Mouse (Mus musculus) megakaryocyte-erythroid progenitor cell, adult 5-6 weeks (primary cell): ENCODE measurements around the gene Ttll3. TPM values are rescaled to one million over a fixed set of nuclear protein-coding genes. Genes with fewer than 3 reads are reported as not detected.

Experiments
- ATAC-seq: replicated peaks from 2 replicates; pipeline ENCODE4 v1.8.0; 2016; ENCODE audit warnings: mild to moderate bottlenecking, inconsistent platforms; ENCODE audit not compliant: severe bottlenecking, poor library complexity, low FRiP score, low TSS enrichment
- total RNA-seq, 2 experiments: library from RNA; stranded (forward) in 1 of 2; stranded (reverse) in 1 of 2; fragments of 200-1000, 215-1000 nt in 1 of 2; fragments of >200 nt in 1 of 2; fragmentation: Nextera tagmentation in 1 of 2; gene quantifications; 2 replicates each; pipeline ENCODE4 v1.2.3; 2014 to 2017

Ttll3 gene
- total RNA-seq, 2 experiments from 2014 or later, result 0.80 to 2.1 TPM

DNA sequence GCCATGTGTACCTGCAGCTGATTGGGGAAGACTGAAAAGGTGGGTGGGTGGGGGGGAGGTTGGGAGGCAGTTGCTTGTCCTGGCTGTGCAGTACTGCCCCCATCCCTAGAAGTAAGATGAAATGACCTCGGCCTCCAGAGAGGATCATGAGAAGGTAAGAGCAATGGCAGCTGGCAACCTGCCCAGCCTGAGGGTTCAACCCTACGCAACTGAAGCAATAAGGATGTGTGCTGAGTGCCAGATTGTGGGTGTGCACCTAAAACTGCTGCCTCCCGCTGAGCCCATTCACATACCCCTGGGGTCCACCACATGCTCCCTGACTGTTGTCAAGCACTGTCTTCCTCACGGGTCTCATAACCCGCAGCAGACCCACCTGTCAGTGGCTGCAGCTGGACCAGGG lies 27.4 kb downstream of the Ttll3 start:
- no peak for ATAC-seq

DNA sequence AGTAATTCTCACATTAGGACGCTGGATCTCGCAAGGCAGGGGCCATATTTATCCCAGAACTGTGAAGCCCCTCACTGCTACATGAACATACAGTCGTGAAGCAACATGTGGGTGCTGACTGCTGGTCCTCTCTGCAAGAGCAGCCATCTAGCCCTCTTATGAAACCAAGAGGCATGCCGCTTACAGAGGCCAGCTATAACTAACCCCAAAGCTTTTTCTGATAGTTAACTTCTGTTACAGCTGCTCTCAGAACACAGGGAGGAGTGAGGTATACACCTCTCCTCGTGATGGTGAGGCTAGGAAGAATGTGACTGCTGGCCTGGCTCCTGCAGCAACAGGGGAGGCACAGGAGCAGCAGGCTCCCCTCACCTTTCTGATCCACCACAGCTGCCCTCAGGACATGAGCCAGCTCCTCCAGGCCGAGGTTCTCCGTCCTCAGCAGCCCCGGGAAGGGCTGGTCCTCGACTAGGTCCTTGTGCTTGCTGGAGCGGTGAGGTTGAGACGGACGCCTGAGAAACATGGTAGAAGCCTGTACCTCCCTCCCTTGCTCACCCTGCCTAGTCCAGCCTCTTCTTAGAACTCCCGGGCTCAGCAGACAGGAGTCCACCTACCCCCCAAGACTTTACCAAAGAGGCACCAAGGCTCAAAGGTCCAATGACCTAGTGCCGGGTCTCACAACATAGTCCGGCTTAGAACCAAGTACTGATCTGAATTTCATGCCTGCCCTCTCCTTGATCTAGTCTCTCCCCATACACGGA lies 29.6 kb downstream of the Ttll3 start:
- ATAC-seq, result peak; percentile 43

DNA sequence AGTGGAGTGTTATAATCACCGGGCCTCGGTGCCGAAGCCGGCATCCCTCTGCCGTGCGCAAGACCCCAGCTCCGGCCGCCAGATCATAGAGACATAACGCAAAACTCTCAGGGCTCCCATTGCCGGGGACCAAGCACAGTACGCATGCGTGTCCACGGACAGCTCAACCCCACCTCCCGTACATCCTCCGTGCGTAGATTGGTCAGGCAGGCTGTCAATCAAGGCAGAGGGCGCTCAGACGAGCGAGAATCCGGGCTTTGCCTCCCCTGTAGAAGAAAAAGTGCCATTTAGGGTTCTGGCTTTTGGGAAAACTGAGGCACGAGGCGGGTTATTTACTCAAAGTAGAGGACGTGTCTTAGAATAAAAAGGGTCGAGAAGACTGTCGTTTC lies 30.1 kb downstream of the Ttll3 start, which contains the start of gene Rpusd3:
TSS of gene Rpusd3 (minus strand) at position 142 of the 389 bp plus-strand sequence.
- peak; percentile 96 for ATAC-seq

DNA sequence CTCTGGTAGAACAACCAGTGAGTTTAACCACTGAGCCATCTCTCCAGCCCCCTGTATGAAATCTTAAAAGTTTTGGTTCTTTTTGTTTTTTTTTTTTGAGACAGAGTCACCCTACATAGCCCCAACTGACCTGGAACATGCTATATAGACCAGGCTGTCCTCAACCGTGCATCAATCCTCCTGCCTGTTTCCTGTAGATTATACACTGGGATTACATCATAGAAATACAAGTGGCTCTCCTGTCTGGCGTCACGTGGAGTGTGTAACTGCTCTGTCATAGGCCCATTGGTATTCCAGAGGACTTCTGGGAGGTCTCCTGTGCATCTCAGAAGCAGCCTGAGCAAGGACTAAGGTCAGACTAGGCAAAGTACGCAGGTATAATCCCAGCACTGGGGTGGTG lies 33.9 kb downstream of the Ttll3 start:
- ATAC-seq, result no peak

DNA sequence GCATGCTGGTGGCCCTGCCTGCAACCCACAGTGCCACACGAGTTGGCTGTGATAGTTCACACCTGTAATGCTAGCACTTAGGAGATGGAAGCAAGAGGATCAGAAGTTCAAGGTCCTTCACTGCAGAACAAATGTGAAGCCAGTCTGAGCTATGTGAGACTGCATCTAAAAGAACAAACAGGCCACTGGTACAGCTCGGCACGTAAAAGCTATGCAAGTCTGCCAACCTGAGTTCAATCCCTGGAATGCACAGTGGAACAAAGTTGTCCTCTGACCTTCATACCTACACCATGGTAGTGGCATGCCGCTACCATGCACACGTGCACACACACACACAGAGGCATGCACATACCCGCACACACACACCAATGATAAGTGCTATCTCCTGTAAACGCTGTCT lies 35.1 kb downstream of the Ttll3 start:
- ATAC-seq, result no peak

DNA sequence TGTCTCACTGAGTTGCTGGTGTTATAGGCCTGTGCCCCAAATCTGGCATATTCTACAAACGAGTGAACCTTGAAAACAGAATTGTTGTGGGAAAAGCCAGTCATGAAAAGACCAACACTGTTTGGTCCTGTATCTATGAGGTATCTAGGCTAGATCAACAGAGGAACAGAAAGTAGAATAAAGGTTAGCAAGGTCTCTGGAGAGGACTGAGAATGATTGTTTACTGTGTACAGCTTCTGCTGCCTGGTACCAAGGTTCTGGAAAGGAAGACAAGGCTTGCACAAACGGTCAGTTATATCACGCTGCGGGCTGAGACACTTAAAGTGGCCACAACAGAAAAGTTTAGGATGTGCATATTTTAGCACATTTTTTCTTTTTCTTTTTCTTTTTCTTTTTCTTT lies 37.6 kb downstream of the Ttll3 start:
- no peak for ATAC-seq

DNA sequence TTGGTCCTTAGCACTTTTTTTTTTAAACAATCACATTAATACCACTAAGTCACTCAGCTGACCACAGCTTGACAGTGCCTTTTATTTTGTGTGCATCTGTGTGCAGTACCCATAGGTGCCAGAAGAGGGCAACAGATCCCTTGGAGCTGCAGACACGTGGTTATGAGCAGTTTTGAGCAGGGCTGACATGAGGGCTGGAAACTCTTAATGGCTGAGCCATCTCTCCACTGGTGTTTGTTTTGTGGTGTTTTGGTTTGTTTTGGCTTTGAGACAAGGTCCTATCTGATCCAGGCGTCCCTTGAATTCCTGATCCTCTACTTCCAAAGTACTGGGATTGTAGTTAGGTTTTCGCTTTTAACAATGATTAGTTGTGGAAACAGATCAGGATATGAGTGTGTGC lies 38.3 kb downstream of the Ttll3 start:
- peak; percentile 79 for ATAC-seq

DNA sequence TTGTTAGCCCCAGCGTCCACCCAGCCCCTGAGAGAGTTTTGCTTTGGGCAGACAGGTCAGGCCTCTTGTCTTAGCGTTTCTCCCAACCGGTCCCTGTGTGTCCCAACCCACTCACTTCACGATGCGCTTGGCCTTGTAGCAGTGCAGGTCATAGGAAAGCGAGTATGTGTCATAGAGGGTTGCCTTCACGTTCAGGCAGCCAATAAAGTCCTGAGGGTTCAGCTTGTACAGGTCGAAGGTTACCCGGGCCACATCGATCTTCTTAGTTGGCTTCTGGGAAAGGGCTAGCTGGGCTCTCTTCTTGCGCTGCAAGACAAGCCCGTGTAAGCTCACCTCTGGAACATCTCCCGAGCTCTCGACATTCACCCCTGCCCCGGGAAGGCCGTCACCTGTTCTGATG lies 38.9 kb downstream of the Ttll3 start:
- no peak for ATAC-seq

DNA sequence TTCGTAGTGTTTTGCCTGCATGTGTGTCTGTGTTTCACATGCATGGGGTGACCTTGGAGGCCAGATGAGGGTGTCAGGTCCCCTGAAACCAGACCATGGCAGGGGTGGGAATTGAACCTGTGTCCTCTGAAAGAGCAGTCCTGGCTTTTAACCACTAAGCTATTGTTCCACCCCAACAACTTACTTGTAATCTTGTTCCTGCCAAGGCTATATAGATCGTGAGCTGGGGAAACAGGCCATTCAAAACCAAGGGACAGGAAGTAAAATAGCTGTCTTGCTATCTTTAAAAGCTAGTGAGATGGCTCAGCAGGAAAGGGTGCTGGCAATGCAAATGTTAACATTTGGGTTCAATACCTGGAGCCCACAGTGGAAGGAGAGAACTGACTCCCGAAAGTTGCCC lies 40.9 kb downstream of the Ttll3 start:
- no peak for ATAC-seq

DNA sequence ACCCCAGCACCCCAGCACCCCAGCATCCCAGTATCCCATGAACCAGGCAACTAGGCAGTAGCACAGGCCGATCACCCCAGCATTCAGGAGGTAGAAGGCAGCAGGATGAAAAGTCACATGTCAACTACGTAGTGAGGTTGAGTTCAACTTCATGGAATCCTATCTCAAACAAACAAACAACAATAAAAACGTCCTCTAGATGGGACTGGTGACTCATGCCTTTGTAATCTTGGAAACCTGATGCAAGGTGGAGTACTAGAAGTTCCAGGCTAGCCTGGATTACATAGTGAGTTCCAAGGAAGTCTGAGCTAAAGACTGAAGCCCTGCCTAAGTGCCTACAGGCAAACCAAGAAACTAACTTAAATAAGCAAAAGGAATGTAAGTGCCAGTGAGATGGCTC lies 41.8 kb downstream of the Ttll3 start:
- no peak for ATAC-seq

DNA sequence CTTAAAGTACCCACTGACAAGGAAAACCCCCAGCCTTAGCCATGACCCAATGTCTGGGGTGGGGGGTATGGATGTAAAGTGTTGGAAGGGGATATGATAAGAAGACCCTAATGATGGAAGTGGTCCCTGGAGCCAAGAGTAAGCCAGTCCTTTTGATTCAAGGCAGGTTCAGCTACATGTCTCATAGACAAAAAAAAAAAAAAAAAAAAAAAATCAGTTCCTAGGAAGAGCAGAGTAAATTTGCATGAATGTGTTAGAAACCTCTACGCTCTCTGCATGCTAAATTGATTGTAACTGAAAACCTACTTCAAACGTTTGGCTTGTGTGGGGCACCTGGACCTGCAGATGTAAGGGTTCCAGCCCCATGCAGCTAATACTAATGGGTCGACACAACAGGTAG lies 42.7 kb downstream of the Ttll3 start:
- ATAC-seq, result no peak

DNA sequence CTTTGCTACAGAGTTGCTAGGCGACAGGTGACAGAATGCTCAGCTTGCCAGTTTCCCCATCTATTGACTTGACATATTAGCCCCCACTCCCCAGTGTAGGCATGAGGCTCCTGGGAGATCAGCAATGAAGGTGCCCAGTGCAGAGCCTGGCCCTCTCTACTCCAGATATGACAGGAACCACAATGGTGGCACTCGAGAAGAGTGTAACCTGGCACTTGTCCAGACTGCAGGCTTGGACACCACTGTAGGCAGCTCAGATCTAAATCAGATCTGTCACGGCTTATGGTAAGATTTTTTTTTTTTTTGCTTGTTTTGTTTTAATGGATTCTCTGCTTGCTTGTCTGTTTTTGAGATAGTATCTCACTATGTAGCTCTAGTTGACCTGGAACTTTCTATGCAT lies 44.6 kb downstream of the Ttll3 start:
- no peak for ATAC-seq

DNA sequence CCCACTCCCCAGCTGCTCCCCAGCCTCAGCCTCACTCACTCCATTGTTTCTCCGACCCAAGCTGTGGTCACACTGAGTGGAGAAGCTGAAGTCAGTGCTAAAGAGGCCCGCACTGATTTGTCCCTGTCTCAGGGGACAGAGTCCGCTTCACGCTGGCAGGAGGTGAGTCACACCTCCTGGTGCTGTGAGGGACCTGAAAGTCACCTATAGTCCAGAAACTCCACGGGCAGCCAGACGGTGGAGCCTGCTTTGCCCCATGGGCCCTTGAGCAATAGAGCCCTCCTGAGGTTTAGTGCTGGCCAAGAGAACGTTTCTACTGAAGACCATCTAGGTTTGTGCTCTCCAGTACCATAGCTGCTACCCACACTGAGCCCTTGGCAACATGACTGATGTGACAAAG lies 45.6 kb downstream of the Ttll3 start:
- no peak for ATAC-seq

DNA sequence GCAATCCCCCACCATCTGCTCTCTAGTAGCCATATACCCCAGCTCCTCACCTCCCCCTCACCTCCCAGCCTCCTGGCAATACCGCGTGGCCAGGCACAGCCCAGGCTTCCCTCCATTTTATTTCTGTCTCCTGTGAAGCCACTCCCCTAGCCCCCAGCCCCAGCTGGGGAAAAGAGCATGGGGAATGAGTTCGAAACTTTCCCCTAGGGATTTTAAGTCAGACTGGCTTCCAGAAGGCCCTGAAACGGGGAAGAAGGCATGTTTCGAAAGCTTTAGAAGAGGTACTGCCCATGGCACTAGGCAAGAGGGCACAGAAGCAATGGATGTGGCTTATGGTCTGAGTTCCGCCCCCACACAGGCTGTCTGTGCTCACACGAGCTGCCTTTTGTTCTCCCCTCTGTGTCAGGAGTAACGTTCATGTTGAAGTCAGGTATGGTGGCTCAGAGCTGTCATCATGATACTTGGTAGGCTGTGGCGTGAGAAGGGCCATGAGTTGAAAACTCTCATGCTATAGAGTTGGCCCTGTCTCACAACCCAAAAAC lies 46.7 kb downstream of the Ttll3 start, which contains the start of gene Cidec:
TSS of gene Cidec (minus strand) at position 97 of the 542 bp plus-strand sequence.
- ATAC-seq, result no peak

DNA sequence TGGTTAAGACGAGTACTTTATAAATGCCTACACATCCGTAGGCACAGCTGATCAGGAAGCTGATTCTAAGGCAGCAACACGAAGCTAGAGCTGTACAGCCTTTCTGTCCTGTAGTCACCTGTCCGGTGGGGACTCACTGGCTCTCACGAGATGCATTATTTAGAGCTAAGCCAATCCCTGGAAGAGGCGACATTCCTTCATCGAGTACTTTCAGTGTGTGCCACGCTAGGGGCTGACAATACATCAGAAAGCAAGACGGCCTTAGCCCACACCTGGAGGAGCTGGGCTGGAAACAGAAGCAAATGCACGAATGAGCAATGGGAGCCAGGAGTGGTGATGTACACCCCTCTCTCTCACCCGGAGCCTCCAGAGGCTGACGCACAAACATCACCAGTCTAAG lies 48.1 kb downstream of the Ttll3 start:
- no peak for ATAC-seq

DNA sequence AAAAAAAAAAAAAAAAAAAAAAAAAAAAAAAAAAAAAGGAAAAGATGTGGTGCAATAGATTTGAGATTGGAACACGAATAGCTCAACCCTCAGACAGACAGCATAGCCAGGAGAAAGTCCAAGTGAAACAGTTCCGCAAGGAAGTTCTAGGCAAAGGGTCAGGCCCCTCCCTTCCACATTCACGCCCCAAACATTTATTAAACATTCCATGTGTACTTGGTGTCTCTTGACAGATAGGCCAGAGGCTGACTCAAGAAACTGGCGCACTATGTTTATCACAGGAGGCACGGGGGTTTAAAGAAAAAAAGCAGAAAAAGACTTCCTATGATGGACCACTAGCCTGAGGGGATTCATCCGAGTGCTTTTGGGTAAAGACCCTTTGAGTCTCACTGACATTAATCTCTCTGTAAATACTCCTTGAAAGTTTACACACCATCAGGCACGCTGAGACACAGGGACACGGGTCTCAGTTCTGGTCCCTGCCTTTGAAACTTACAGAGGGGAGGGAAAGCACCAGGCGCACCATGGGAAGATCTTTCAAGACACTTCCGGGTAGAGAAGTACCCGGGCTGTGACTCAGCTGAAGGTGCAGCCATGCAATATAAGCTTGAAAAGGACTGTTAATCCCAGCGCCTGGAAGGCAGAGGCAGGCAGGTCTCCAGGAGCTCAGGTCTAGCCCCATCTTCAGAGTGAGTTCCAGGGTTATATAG lies 49.8 kb downstream of the Ttll3 start:
- ATAC-seq, result no peak

DNA sequence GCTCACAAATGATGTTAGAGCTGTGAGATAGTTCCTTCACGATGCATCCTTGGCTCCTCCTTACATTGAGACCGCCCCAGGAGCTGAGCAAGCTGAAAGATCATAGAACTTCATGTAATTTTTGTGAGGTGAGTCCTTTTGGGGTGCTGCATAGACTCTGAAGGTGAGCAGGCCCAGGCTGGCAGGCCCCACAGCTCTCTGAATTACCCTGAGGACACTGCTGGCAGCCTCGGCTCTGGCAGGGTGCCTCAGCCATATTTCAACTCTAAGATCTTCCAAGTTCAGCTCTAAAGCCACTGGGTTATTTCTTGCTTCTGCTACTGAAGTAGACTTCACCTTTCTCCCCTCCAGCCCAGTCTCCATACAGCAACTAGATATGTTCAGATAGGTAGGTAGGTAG lies 51.6 kb downstream of the Ttll3 start:
- no peak for ATAC-seq

DNA sequence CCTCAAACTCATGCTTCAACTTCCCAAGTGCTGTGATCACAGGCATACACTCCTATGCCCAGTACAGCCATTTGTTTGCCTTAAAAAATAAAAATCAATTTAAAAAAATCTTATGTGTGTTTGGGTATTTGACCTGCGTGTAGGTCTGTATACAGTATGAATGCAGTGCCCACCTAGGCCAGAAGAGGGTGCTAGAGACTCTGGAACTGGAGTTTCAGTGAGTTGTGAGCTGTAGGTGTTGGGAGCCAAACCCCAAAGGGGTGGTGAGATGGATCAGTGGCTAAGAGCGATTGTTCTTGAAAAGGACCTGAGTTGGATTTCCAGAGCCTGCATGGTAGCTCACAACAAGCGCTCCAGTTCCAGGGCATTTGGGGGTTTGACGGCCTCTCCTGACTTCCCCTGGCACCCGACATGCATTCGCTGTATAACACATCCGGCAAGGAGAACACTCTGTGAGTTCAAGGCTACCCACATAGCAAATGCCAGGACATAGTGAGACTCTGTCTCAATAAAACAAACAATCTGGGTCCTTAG lies 52.2 kb downstream of the Ttll3 start:
- ATAC-seq, result peak; percentile 72

DNA sequence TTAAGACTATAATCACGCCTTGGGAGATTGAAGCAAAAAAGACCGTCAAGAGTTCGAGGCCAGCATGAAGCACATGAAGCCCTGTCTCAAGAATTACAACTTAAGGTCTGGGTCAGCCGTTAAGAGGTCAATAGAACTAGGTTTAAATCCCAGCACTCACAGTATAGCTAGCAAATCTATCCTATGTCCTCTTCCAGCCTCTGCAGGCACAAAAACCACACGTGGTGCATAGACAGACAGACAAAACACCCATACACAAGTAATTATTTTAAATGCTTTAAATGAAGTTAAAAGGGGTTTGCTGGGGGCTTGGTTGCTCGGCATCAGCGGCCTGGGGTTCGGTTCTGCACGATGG lies 53.0 kb downstream of the Ttll3 start:
- ATAC-seq, result no peak

DNA sequence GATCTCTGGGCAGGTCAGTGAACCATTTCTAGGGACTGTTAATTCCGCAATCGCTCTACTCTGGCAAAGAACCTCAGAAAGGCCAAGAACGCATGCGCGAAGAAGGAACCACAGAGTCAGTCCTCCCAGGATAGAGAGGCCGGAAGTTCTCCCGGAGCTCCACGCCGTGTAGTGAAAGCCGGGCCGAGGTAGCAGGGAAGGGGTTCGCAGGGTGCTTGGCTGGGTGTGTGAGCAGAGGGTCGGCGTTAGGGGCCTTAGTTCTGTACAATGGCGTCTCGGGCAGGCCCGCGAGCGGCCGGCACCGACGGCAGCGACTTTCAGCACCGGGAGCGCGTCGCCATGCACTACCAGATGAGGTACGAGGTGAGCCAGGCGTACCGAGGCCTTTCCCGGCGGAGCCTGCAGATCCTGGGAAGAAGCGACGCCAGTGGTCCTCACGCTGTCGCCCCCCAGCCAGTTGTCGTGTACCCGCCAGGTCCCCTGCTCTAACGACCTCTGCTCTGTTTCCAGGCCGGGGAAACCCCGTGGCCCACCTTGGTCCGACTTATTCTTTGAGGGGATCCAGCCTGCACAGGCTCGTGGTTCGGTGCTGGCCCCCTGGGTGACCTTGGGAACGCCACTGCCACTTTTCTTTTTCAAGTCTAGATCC lies 53.5 kb downstream of the Ttll3 start, which contains the start of gene Jagn1:
TSS of gene Jagn1 (plus strand) at position 128 of the 649 bp plus-strand sequence.
- peak; percentile 83 for ATAC-seq
